Mouse (Mus musculus): ENCODE data around the gene Slc24a4. TPM values are rescaled to one million over a fixed set of nuclear protein-coding genes. Genes with fewer than 3 reads are reported as not detected.

Gene Slc24a4
- total and polyA plus RNA-seq, 3 experiments = 0.23 to 0.69 (median 0.34) TPM

DNA sequence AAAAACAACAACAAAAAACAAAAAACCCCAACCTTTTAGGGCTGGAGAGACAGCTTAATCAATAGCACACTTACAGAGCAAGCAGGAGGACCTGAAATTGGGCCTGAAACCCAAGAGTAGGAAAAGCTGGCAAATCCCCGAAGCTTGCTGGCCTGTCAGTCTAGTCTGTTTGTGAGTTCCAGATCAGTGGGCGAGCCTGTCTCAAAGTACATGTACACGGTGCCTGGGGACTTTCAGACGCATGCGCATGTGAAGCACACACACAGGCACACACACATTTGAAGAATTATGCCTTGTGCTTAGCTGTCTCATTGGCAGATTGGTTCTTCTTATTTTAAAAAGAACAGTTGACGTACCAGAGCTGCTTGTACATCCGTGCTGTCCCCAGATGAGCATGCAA lies 25.3 kb downstream of the Slc24a4 start:
- no peak overlapping the region for H3K4me2 ChIP-seq (ENCODE audit: insufficient read depth, low read depth, poor library complexity, severe bottlenecking)
- H3K9ac ChIP-seq (ENCODE audit: insufficient read depth, low read depth) = no peak overlapping the region
- H3K4me3 ChIP-seq (replicated peaks in 1 of 3; ENCODE audit: low read depth in 2 of 3, low read length in 2 of 3, poor library complexity in 1 of 3) = no peak overlapping the region
- in situ Hi-C loops (cut with MboI; ENCODE audit: low pct_ligation_motif_present, low pct_unique_long_range_greater_than_20kb, low sequenced_read_pairs) = no loop called here
- H3K4me1 ChIP-seq (ENCODE audit: control insufficient read depth in 1 of 2, insufficient read depth in 2 of 2) = peaks cover 0 to 4% of the 10 kb centered on the region in 2 experiments; a peak in 1 of 4 replicates
- dilution Hi-C loops (cut with MboI; ENCODE audit: extremely low pct_ligation_motif_present, extremely low pct_unique_long_range_greater_than_20kb, low sequenced_read_pairs) = no loop called here
- H3K9me3 ChIP-seq (replicated peaks; ENCODE audit: low read length) = no peaks in the 10 kb centered on the region
- TF ChIP-seq SIN3A (IDR thresholded peaks at IDR 0.05; ENCODE audit: low read length) = no peak
- no peak for TF ChIP-seq HCFC1 (IDR thresholded peaks at IDR 0.05; ENCODE audit: low read depth, low read length)
- TF ChIP-seq NRF1 (IDR thresholded peaks at IDR 0.05; ENCODE audit: low read depth, low read length) = peak; percentile 51; the same call in 1 of the 2 replicates
- DNase-seq (ENCODE audit: extremely low read depth) = no peak
- H3K79me2 ChIP-seq (replicated peaks; ENCODE audit: control insufficient read depth, extremely low read depth, insufficient read depth, poor library complexity, severe bottlenecking) = no peaks in the 10 kb centered on the region
- H3K27me3 ChIP-seq (replicated peaks) = no peaks in the 10 kb centered on the region
- H3K27ac ChIP-seq (ENCODE audit: insufficient read depth, low read depth) = no peak overlapping the region
- H3K36me3 ChIP-seq (replicated peaks in 1 of 2; ENCODE audit: control insufficient read depth in 1 of 2, insufficient read depth in 1 of 2, low read length in 1 of 2) = no peaks in the 10 kb centered on the region

DNA sequence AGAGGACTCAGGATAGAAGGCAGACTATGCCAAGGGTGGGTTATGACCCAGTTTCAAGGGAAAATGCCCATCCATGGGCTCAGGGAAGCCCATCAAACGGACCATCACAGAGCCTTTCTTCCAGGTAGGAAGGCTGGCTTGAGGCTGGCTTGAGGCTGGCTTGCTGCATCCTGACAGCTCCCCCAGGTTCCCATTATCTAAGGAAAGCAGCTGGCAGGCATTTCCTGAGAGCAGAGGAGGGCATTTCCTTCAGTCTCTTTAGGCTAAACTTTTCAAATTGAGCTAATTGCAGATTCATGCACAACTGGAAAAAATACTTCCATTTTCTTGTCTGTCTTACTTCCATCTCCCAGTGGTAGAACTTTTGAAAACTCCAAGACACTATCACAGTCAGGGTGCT lies 26.3 kb downstream of the Slc24a4 start:
- H3K4me3 ChIP-seq (replicated peaks in 1 of 3; ENCODE audit: low read depth in 2 of 3, low read length in 2 of 3, poor library complexity in 1 of 3) = no peak overlapping the region
- TF ChIP-seq ZC3H11A (IDR thresholded peaks at IDR 0.05; ENCODE audit: low read depth, low read length) (no peak), PAX5 (IDR thresholded peaks at IDR 0.05; ENCODE audit: low read length) (no peak), SMC3 (IDR thresholded peaks at IDR 0.05; ENCODE audit: low read depth, low read length) (no peak), ZNF384 (IDR thresholded peaks at IDR 0.05; ENCODE audit: low read depth, low read length) (no peak), HCFC1 (IDR thresholded peaks at IDR 0.05; ENCODE audit: low read depth, low read length) (no peak), MXI1 (IDR thresholded peaks at IDR 0.05; ENCODE audit: low read depth, low read length) (no peak), IRF4 (IDR thresholded peaks at IDR 0.05; ENCODE audit: low read depth, low read length) (no peak), EP300 (IDR thresholded peaks at IDR 0.05; ENCODE audit: low read length) (no peak), USF2 (conservative IDR thresholded peaks at IDR 0.05; ENCODE audit: low read depth, low read length) (no peak), CTCF (conservative IDR thresholded peaks at IDR 0.05 in 1 of 2, IDR thresholded peaks at IDR 0.05 in 1 of 2; ENCODE audit: low read depth in 2 of 2, low read length in 2 of 2) (no peak), TCF12 (IDR thresholded peaks at IDR 0.05; ENCODE audit: low read depth, low read length) (no peak), MEF2A (IDR thresholded peaks at IDR 0.05; ENCODE audit: borderline replicate concordance, low read depth, low read length) (no peak), NRF1 (IDR thresholded peaks at IDR 0.05; ENCODE audit: low read depth, low read length) (no peak), MYC (IDR thresholded peaks at IDR 0.05; ENCODE audit: low read depth, low read length) (no peak), BHLHE40 (IDR thresholded peaks at IDR 0.05; ENCODE audit: low read depth, low read length) (no peak), ZMIZ1 (IDR thresholded peaks at IDR 0.05; ENCODE audit: low read depth, low read length) (no peak), SIN3A (IDR thresholded peaks at IDR 0.05; ENCODE audit: low read length) (no peak), RCOR1 (conservative IDR thresholded peaks at IDR 0.05; ENCODE audit: low read depth, low read length) (no peak), NELFE (IDR thresholded peaks at IDR 0.05; ENCODE audit: low read depth, low read length) (no peak), CHD2 (IDR thresholded peaks at IDR 0.05; ENCODE audit: low read length) (no peak)
- dilution Hi-C loops (cut with MboI; ENCODE audit: extremely low pct_ligation_motif_present, extremely low pct_unique_long_range_greater_than_20kb, low sequenced_read_pairs) = no loop called here
- no peaks in the 10 kb centered on the region for H3K79me2 ChIP-seq (replicated peaks; ENCODE audit: control insufficient read depth, extremely low read depth, insufficient read depth, poor library complexity, severe bottlenecking)
- DNase-seq (ENCODE audit: extremely low read depth) = no peak
- no peaks in the 10 kb centered on the region for H3K9me3 ChIP-seq (replicated peaks; ENCODE audit: low read length)
- in situ Hi-C loops (cut with MboI; ENCODE audit: low pct_ligation_motif_present, low pct_unique_long_range_greater_than_20kb, low sequenced_read_pairs) = no loop called here
- H3K27ac ChIP-seq (ENCODE audit: insufficient read depth, low read depth) = no peak overlapping the region
- H3K9ac ChIP-seq (ENCODE audit: insufficient read depth, low read depth) = no peak overlapping the region
- H3K4me1 ChIP-seq (ENCODE audit: control insufficient read depth in 1 of 2, insufficient read depth in 2 of 2) = peaks cover 0 to 5% of the 10 kb centered on the region in 2 experiments; a peak in 1 of 4 replicates
- no peaks in the 10 kb centered on the region for H3K36me3 ChIP-seq (replicated peaks in 1 of 2; ENCODE audit: control insufficient read depth in 1 of 2, insufficient read depth in 1 of 2, low read length in 1 of 2)
- no peak overlapping the region for H3K4me2 ChIP-seq (ENCODE audit: insufficient read depth, low read depth, poor library complexity, severe bottlenecking)
- H3K27me3 ChIP-seq (replicated peaks) = no peaks in the 10 kb centered on the region
